Mouse (Mus musculus): ENCODE measurements around the gene Mepe. TPM values are rescaled to one million over a fixed set of nuclear protein-coding genes. Genes with fewer than 3 reads are reported as not detected.

Gene Mepe
- total and polyA plus RNA-seq, 3 experiments, result not detected

- peaks cover 3% of the 10 kb centered on the region for H3K9me3 ChIP-seq (replicated peaks; ENCODE audit: low read length)
- H3K4me2 ChIP-seq (ENCODE audit: insufficient read depth, low read depth, poor library complexity, severe bottlenecking), result no peak overlapping the region
- H3K4me3 ChIP-seq (replicated peaks in 1 of 3; ENCODE audit: low read depth in 2 of 3, low read length in 2 of 3, poor library complexity in 1 of 3), result no peak overlapping the region
- in situ Hi-C loops (cut with MboI; ENCODE audit: low pct_ligation_motif_present, low pct_unique_long_range_greater_than_20kb, low sequenced_read_pairs), result no loop called here
- DNase-seq (ENCODE audit: extremely low read depth), result no peak
- no peaks in the 10 kb centered on the region for H3K27me3 ChIP-seq (replicated peaks)
- peaks cover 0 to 10% of the 10 kb centered on the region in 2 experiments; a peak in 1 of 4 replicates for H3K4me1 ChIP-seq (ENCODE audit: control insufficient read depth in 1 of 2, insufficient read depth in 2 of 2)
- H3K36me3 ChIP-seq (replicated peaks in 1 of 2; ENCODE audit: control insufficient read depth in 1 of 2, insufficient read depth in 1 of 2, low read length in 1 of 2), result no peaks in the 10 kb centered on the region
- no peak for TF ChIP-seq HCFC1 (IDR thresholded peaks at IDR 0.05; ENCODE audit: low read depth, low read length)
- H3K79me2 ChIP-seq (replicated peaks; ENCODE audit: control insufficient read depth, extremely low read depth, insufficient read depth, poor library complexity, severe bottlenecking), result no peaks in the 10 kb centered on the region
- H3K27ac ChIP-seq (ENCODE audit: insufficient read depth, low read depth), result no peak overlapping the region
- no peak overlapping the region for H3K9ac ChIP-seq (ENCODE audit: insufficient read depth, low read depth)
- dilution Hi-C loops (cut with MboI; ENCODE audit: extremely low pct_ligation_motif_present, extremely low pct_unique_long_range_greater_than_20kb, low sequenced_read_pairs), result no loop called here
Measured at GRCm38 (mm10) chr5:104359257-104359656, 34.1 kb downstream of the Mepe start.

GRCm38 (mm10) chr5:104370580-104370979, 45.5 kb downstream of the Mepe start:
- H3K4me1 ChIP-seq (ENCODE audit: control insufficient read depth in 1 of 2, insufficient read depth in 2 of 2), result peaks cover 0 to 3% of the 10 kb centered on the region in 2 experiments; a peak in 1 of 4 replicates
- H3K9me3 ChIP-seq (replicated peaks; ENCODE audit: low read length), result no peaks in the 10 kb centered on the region
- DNase-seq (ENCODE audit: extremely low read depth), result no peak
- no peak overlapping the region for H3K4me2 ChIP-seq (ENCODE audit: insufficient read depth, low read depth, poor library complexity, severe bottlenecking)
- H3K27me3 ChIP-seq (replicated peaks), result no peaks in the 10 kb centered on the region
- no peak for TF ChIP-seq CHD1 (IDR thresholded peaks at IDR 0.05; ENCODE audit: low read depth, low read length)
- TF ChIP-seq RAD21 (IDR thresholded peaks at IDR 0.05; ENCODE audit: low read depth, low read length), result no peak
- no peak for TF ChIP-seq E2F4 (IDR thresholded peaks at IDR 0.05; ENCODE audit: insufficient replicate concordance, low read depth, low read length)
- no peak for TF ChIP-seq MYC (IDR thresholded peaks at IDR 0.05; ENCODE audit: low read depth, low read length)
- TF ChIP-seq TBP (conservative IDR thresholded peaks at IDR 0.05; ENCODE audit: low read depth, low read length), result no peak
- no peak for TF ChIP-seq NRF1 (IDR thresholded peaks at IDR 0.05; ENCODE audit: low read depth, low read length)
- no peak for TF ChIP-seq ZMIZ1 (IDR thresholded peaks at IDR 0.05; ENCODE audit: low read depth, low read length)
- TF ChIP-seq MAFK (IDR thresholded peaks at IDR 0.05; ENCODE audit: insufficient replicate concordance, low read length), result no peak
- TF ChIP-seq SMC3 (IDR thresholded peaks at IDR 0.05; ENCODE audit: low read depth, low read length), result no peak
- H3K27ac ChIP-seq (ENCODE audit: insufficient read depth, low read depth), result no peak overlapping the region
- no peak overlapping the region for H3K4me3 ChIP-seq (replicated peaks in 1 of 3; ENCODE audit: low read depth in 2 of 3, low read length in 2 of 3, poor library complexity in 1 of 3)
- no peaks in the 10 kb centered on the region for H3K79me2 ChIP-seq (replicated peaks; ENCODE audit: control insufficient read depth, extremely low read depth, insufficient read depth, poor library complexity, severe bottlenecking)
- in situ Hi-C loops (cut with MboI; ENCODE audit: low pct_ligation_motif_present, low pct_unique_long_range_greater_than_20kb, low sequenced_read_pairs) (no loop called here), dilution Hi-C loops (cut with MboI; ENCODE audit: extremely low pct_ligation_motif_present, extremely low pct_unique_long_range_greater_than_20kb, low sequenced_read_pairs) (no loop called here)
- no peak overlapping the region for H3K9ac ChIP-seq (ENCODE audit: insufficient read depth, low read depth)
- no peaks in the 10 kb centered on the region for H3K36me3 ChIP-seq (replicated peaks in 1 of 2; ENCODE audit: control insufficient read depth in 1 of 2, insufficient read depth in 1 of 2, low read length in 1 of 2)

GRCm38 (mm10) chr5:104371284-104371683, 46.2 kb downstream of the Mepe start:
- Histone ChIP-seq H3K4me1 (ENCODE audit: control insufficient read depth in 1 of 2, insufficient read depth in 2 of 2) (peaks cover 0 to 3% of the 10 kb centered on the region in 2 experiments; a peak in 1 of 4 replicates), H3K4me2 (ENCODE audit: insufficient read depth, low read depth, poor library complexity, severe bottlenecking) (no peak overlapping the region), H3K27me3 (replicated peaks) (no peaks in the 10 kb centered on the region), H3K36me3 (replicated peaks in 1 of 2; ENCODE audit: control insufficient read depth in 1 of 2, insufficient read depth in 1 of 2, low read length in 1 of 2) (no peaks in the 10 kb centered on the region), H3K9ac (ENCODE audit: insufficient read depth, low read depth) (no peak overlapping the region), H3K27ac (ENCODE audit: insufficient read depth, low read depth) (no peak overlapping the region), H3K9me3 (replicated peaks; ENCODE audit: low read length) (no peaks in the 10 kb centered on the region), H3K79me2 (replicated peaks; ENCODE audit: control insufficient read depth, extremely low read depth, insufficient read depth, poor library complexity, severe bottlenecking) (no peaks in the 10 kb centered on the region), H3K4me3 (replicated peaks in 1 of 3; ENCODE audit: low read depth in 2 of 3, low read length in 2 of 3, poor library complexity in 1 of 3) (no peak overlapping the region)
- dilution Hi-C loops (cut with MboI; ENCODE audit: extremely low pct_ligation_motif_present, extremely low pct_unique_long_range_greater_than_20kb, low sequenced_read_pairs) (no loop called here), in situ Hi-C loops (cut with MboI; ENCODE audit: low pct_ligation_motif_present, low pct_unique_long_range_greater_than_20kb, low sequenced_read_pairs) (no loop called here)
- no peak for TF ChIP-seq CHD2 (IDR thresholded peaks at IDR 0.05; ENCODE audit: low read length)
- no peak for TF ChIP-seq SMC3 (IDR thresholded peaks at IDR 0.05; ENCODE audit: low read depth, low read length)
- no peak for TF ChIP-seq MAX (IDR thresholded peaks at IDR 0.05; ENCODE audit: low read length)
- TF ChIP-seq ZC3H11A (IDR thresholded peaks at IDR 0.05; ENCODE audit: low read depth, low read length), result no peak
- TF ChIP-seq TBP (conservative IDR thresholded peaks at IDR 0.05; ENCODE audit: low read depth, low read length), result no peak
- no peak for TF ChIP-seq GABPA (IDR thresholded peaks at IDR 0.05; ENCODE audit: insufficient replicate concordance, low read depth, low read length)
- no peak for TF ChIP-seq ZMIZ1 (IDR thresholded peaks at IDR 0.05; ENCODE audit: low read depth, low read length)
- TF ChIP-seq MXI1 (IDR thresholded peaks at IDR 0.05; ENCODE audit: low read depth, low read length), result no peak
- TF ChIP-seq ZKSCAN1 (IDR thresholded peaks at IDR 0.05; ENCODE audit: borderline replicate concordance, low read depth, low read length), result no peak
- TF ChIP-seq RAD21 (IDR thresholded peaks at IDR 0.05; ENCODE audit: low read depth, low read length), result no peak
- TF ChIP-seq NELFE (IDR thresholded peaks at IDR 0.05; ENCODE audit: low read depth, low read length), result no peak
- no peak for TF ChIP-seq KAT2A (IDR thresholded peaks at IDR 0.05; ENCODE audit: insufficient replicate concordance, low read length)
- no peak for DNase-seq (ENCODE audit: extremely low read depth)
